Mouse (Mus musculus) heart, adult 2 months (tissue): ENCODE results near the gene Mlh3. TPM values are rescaled to one million over a fixed set of nuclear protein-coding genes. Genes with fewer than 3 reads are reported as not detected.

Experiments used
- DNase-seq, 2 experiments: peaks; one replicate each; pipeline ENCODE4 v3.0.0; 2021
- H3K27ac ChIP-seq: fragments of 200-600 bp; 2 replicates; pipeline ENCODE4 v1.8.1; 2022
- H3K27me3 ChIP-seq: fragments of 200-500 bp; 2 replicates; pipeline ENCODE4 v1.6.1; 2012; ENCODE audit warnings: mild to moderate bottlenecking, low read length, inconsistent platforms, mixed read lengths; ENCODE audit not compliant: control insufficient read depth, insufficient read depth
- H3K36me3 ChIP-seq: fragments of 200-500 bp; 2 replicates; pipeline ENCODE4 v1.6.1; 2012; ENCODE audit warnings: low read length, inconsistent platforms; ENCODE audit not compliant: control insufficient read depth, insufficient read depth
- H3K4me1 ChIP-seq: fragments of 200-500 bp; 2 replicates; pipeline ENCODE4 v1.6.1; 2011; ENCODE audit warnings: low read length; ENCODE audit not compliant: control insufficient read depth, insufficient read depth
- H3K4me3 ChIP-seq: fragments of 200-600 bp; 2 replicates; pipeline ENCODE4 v1.8.1; 2022
- H3K79me2 ChIP-seq: fragments of 200-500 bp; replicated peaks from 2 replicates; pipeline ENCODE4 v1.6.1; 2012; ENCODE audit warnings: mild to moderate bottlenecking, inconsistent platforms, low read length, moderate library complexity, mixed read lengths; ENCODE audit not compliant: control insufficient read depth, insufficient read depth
- H3K9ac ChIP-seq: fragments of 200-500 bp; 2 replicates; pipeline ENCODE4 v1.6.1; 2012; ENCODE audit warnings: low read depth, mild to moderate bottlenecking, control low read depth, inconsistent platforms, low read length, mixed read lengths
- CTCF ChIP-seq: fragments of 200-600 bp; IDR thresholded peaks from 2 replicates; pipeline ENCODE4 v1.8.1; 2022; ENCODE audit warnings: antibody characterized with exemption, mild to moderate bottlenecking, moderate library complexity
- EP300 ChIP-seq: fragments of 200-500 bp; IDR thresholded peaks from 2 replicates; pipeline ENCODE4 v1.6.1; 2011; ENCODE audit warnings: low read depth, low read length, control low read depth; ENCODE audit not compliant: insufficient read depth
- POLR2A ChIP-seq: fragments of 200-500 bp; IDR thresholded peaks from 2 replicates; pipeline ENCODE4 v1.6.1; 2011; ENCODE audit warnings: mild to moderate bottlenecking, low read depth, low read length, control low read depth; ENCODE audit not compliant: insufficient read depth
- WGBS: fragments of 180-500 bp; shearing (Covaris S2); methylation state at CpG from one replicate; pipeline ENCODE4 v1.1.7; 2018; 5-methylcytosine and 5-hydroxymethylcytosine counted together
- intact Hi-C: fragments of 180-260 bp; cut with DNase I; formaldehyde crosslinking; loops from one replicate; pipeline ENCODE4 v1.15.1; 2025
- polyA plus RNA-seq: library from polyadenylated mRNA; depleted of rRNA; stranded (reverse); fragments of >200 nt; gene quantifications from 2 replicates; pipeline ENCODE4 v1.2.3, GENCODE M21; 2012
- total RNA-seq, 2 experiments: library from RNA; stranded (reverse); gene quantifications; 2 replicates each; pipeline ENCODE4 v1.2.3; 2021

The Mlh3 gene
- total and polyA plus RNA-seq, 3 experiments, result 4.5 to 8.7 (median 8.2) TPM

DNA sequence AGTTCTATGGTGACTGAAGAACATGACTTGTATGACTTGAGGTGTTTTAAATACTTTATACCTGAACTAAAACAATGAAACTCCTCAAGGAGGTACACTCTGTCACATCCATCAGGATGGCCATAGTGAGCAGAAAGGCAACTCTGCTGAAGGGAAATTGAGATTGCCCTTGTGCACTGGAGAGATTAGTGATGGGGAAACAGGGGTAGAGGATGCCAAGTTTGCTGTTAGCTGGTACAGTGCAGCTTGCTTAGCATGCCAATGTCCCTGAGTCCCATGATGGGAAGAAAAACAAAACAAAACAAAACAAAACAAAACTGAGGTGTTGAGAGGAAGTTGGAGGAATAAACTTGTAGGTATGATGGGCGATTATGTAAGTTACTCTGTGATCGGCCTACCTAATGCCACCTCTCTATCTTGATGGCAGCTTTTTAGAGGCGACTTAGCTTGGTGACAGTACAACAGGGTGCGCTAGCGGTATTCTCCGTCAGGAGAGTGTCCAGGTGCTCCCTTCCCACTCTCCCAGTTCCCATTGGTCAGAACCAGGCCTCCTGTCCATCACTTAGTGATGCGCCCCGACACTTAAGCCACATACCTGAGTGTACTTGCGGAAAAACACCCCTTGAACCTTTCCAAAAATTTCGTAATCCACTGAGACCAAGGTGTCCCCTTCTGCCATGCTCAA is 9.1 kb upstream of the Mlh3 start:
- DNase-seq, result no peak
- Histone ChIP-seq H3K36me3 (no peaks in the 10 kb centered on the region), H3K4me1 (peaks cover 2% of the 10 kb centered on the region), H3K9ac (peak overlapping the region; percentile 93), H3K27me3 (no peaks in the 10 kb centered on the region), H3K27ac (peak overlapping the region; percentile 83), H3K4me3 (peak overlapping the region; percentile 88), H3K79me2 (no peaks in the 10 kb centered on the region)
- 5% methylated on average over 10 of the region's 10 CpGs for WGBS
- intact Hi-C loops, result no loop called here
- TF ChIP-seq CTCF, result no peak

DNA sequence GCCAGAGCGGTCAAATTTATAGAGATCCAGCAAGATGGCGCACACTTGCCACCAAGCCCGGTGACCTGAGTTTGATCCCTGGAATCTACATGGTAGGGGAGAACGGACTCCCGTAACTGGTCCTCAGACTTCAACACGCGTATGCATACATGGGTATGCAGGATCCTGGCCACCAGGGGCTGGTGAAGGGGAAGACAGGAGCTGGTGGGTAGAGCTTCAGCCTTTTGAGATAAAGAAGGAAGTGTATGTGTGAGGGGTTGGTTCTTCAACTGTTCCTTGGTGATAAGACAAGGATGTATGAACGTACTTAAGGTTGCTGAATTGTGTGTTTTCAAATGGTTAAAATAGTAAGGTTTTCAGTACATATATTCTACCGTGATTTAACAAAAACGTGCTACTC is 8.5 kb upstream of the Mlh3 start:
- intact Hi-C loops, result no loop called here

DNA sequence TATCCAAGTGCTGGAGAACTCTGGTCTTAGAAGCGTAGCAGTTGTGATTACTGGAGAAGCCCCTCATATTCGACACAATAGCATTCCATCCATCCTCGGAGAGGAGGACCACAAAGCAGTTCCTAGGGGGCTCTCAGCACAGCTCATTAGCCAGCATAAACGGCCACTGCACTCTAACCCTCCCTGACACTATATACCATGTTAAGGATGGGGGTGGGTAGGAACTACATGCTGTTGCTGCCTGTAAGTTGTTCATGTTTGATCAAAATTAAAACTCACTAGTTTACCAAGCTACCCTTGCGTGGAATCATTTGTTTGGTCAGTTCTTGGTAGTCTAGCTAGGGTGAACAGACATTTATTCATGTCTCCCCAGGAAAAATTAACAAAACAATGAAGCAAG is 5.9 kb upstream of the Mlh3 start:
- H3K4me1 ChIP-seq, result peaks cover 2% of the 10 kb centered on the region
- no peaks in the 10 kb centered on the region for H3K79me2 ChIP-seq
- intact Hi-C loops, result no loop called here
- H3K4me3 ChIP-seq, result no peak overlapping the region
- no peak overlapping the region for H3K27ac ChIP-seq
- no peak overlapping the region for H3K9ac ChIP-seq
- no peaks in the 10 kb centered on the region for H3K27me3 ChIP-seq
- no peak for DNase-seq
- 85% methylated on average over 5 of the region's 5 CpGs for WGBS
- H3K36me3 ChIP-seq, result no peaks in the 10 kb centered on the region
- no peak for TF ChIP-seq EP300
- no peak for TF ChIP-seq CTCF
- TF ChIP-seq POLR2A, result no peak

More for the DNA sequence above, 8.5 kb upstream of the Mlh3 start:
- no peak overlapping the region for H3K4me3 ChIP-seq
- no peak overlapping the region for H3K9ac ChIP-seq
- H3K27me3 ChIP-seq, result no peaks in the 10 kb centered on the region
- no peak for TF ChIP-seq EP300
- no peak for TF ChIP-seq CTCF
- TF ChIP-seq POLR2A, result no peak
- DNase-seq, result no peak
- no peaks in the 10 kb centered on the region for H3K79me2 ChIP-seq
- no peaks in the 10 kb centered on the region for H3K36me3 ChIP-seq
- 95% methylated on average over 10 of the region's 10 CpGs for WGBS
- H3K4me1 ChIP-seq, result peaks cover 2% of the 10 kb centered on the region
- no peak overlapping the region for H3K27ac ChIP-seq

DNA sequence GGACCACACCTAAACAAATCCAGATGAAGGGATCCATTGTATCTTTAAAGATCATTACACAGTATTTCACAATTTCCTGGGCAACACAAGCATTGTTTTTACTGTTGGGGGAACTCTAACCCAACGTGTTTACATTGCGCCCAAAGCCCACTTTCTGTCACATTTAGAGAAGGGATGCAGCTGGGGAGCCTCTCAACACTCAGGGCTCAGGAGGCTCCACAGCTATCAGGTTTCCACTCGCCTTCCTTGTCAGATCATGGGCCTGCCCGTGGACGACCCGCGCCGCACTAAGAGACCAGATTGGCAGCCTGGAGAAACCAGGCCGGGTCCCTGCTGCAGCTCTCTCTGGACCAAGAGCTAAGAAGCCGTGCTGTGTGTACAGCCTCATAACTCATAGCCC is 3.1 kb upstream of the Mlh3 start:
- DNase-seq, result peak in 1 of 2 experiments; percentile 33
- intact Hi-C loops, result no loop called here
- Histone ChIP-seq H3K4me3 (no peak overlapping the region), H3K4me1 (peaks cover 2% of the 10 kb centered on the region; the same call in 1 of the 2 replicates), H3K9ac (no peak overlapping the region), H3K27ac (no peak overlapping the region), H3K79me2 (no peaks in the 10 kb centered on the region), H3K27me3 (no peaks in the 10 kb centered on the region), H3K36me3 (no peaks in the 10 kb centered on the region)
- WGBS, result 64% methylated on average over 10 of the region's 10 CpGs
- TF ChIP-seq EP300 (no peak), POLR2A (no peak), CTCF (no peak)

DNA sequence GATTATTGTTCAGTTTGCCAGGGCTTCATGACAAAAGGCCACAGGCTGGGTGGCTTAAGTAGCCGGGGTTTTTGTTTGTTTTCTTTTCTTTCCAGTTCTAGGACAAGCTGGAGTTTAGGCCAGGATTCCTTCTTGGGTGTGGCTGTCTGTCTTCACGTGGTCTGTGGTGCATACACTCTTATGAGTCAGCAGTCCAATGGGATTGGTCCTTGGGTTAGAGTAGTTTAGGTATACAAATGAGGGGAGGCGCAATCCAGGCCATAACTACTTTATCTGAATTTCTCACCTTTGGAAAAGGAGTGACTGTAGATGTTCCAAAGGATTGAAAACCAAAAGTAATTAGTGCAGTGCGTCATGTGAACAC is 1.4 kb upstream of the Mlh3 start:
- Histone ChIP-seq H3K27me3 (no peaks in the 10 kb centered on the region), H3K36me3 (no peaks in the 10 kb centered on the region), H3K79me2 (no peaks in the 10 kb centered on the region), H3K4me1 (peaks cover 2% of the 10 kb centered on the region; the same call in 1 of the 2 replicates), H3K27ac (no peak overlapping the region), H3K9ac (no peak overlapping the region), H3K4me3 (no peak overlapping the region)
- intact Hi-C loops, result no loop called here
- 57% methylated on average over 4 of the region's 4 CpGs for WGBS
- TF ChIP-seq CTCF (no peak), POLR2A (no peak), EP300 (no peak)
- no peak for DNase-seq

DNA sequence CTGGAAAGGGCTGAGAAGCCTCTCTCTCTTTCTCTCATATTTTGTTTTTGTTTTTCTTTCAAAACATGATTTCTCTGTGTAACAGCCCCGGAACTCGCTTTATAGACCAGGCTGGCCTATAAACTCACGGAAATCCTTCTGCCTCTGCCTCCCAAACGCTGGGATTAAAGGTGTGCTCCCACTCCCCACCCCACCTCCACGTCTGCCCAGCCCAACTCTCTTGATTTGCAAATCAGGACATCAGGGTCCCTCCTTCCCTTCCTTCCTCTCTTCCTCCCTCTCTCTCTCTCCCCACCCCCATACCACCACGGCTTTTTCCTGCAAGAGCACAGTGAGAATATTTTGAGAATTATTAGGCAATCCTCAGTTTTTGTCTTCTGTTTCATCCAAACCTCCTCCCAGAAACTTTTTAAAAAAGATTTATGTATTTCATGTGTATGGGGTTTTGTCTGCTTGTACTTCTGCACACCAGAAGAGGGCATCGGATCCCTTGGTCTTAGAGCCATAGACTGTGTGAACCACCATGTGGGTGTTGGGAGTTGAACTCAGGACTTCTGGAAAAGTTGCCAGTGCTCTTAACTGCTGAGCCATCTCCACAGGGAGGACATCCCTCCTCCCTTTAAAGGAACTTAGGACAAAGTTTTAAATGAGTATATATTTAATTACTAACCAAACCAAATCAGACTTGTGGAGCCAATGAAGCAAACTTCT is 888 bp upstream of the Mlh3 start:
- Histone ChIP-seq H3K27ac (no peak overlapping the region), H3K4me3 (no peak overlapping the region), H3K36me3 (no peaks in the 10 kb centered on the region), H3K27me3 (no peaks in the 10 kb centered on the region), H3K79me2 (no peaks in the 10 kb centered on the region), H3K9ac (no peak overlapping the region), H3K4me1 (peaks cover 2% of the 10 kb centered on the region; the same call in 1 of the 2 replicates)
- DNase-seq, result no peak
- TF ChIP-seq CTCF (0 out of 2 replicates have a peak, but pooled peaks have one; percentile 12), EP300 (no peak)
- WGBS, result 62% methylated on average over 7 of the region's 7 CpGs
- intact Hi-C loops, result no loop called here
